Mouse (Mus musculus): ENCODE data around the gene Smtnl1.
"Not testable (repeated sequence)": the region's sequence is repeated elsewhere in the genome, so short reads cannot be mapped to it uniquely, and the experiment has no call there.

The Smtnl1 gene

GRCm38 (mm10) chr2:84837817-84838592 is 15.6 kb upstream of the Smtnl1 start:
- DNase-seq = no peak

- DNase-seq = no peak
Measured at GRCm38 (mm10) chr2:84837107-84837506, 14.7 kb upstream of the Smtnl1 start.

- peak; percentile 75 to 85 for DNase-seq
Measured at GRCm38 (mm10) chr2:84831666-84832391, 9.4 kb upstream of the Smtnl1 start.

- no peak for DNase-seq
Measured at GRCm38 (mm10) chr2:84827283-84827920, 5.0 kb upstream of the Smtnl1 start.

GRCm38 (mm10) chr2:84826488-84827282 is 4.2 kb upstream of the Smtnl1 start, which contains the start of gene Timm10:
Gene Timm10 (plus strand): TSS chr2:84826997.
- peak; percentile 87 for DNase-seq

- DNase-seq = no peak
Measured at GRCm38 (mm10) chr2:84823237-84823636, 785 bp upstream of the Smtnl1 start.

GRCm38 (mm10) chr2:84819861-84820260 is 2.6 kb downstream of the Smtnl1 start:
- no peak for DNase-seq

- DNase-seq = no peak
Measured at GRCm38 (mm10) chr2:84812676-84813075, 9.8 kb downstream of the Smtnl1 start.

- no peak for DNase-seq
Measured at GRCm38 (mm10) chr2:84811880-84812279, 10.6 kb downstream of the Smtnl1 start.

GRCm38 (mm10) chr2:84810886-84811577 is 11.4 kb downstream of the Smtnl1 start:
- DNase-seq = peak; percentile 79 to 85

GRCm38 (mm10) chr2:84810526-84810885 is 11.9 kb downstream of the Smtnl1 start:
- DNase-seq = no peak

GRCm38 (mm10) chr2:84809330-84809729 is 13.1 kb downstream of the Smtnl1 start:
- DNase-seq = no peak

GRCm38 (mm10) chr2:84806546-84806945 is 15.9 kb downstream of the Smtnl1 start:
- DNase-seq = no peak

- DNase-seq = no peak
Measured at GRCm38 (mm10) chr2:84803963-84804362, 18.5 kb downstream of the Smtnl1 start.

GRCm38 (mm10) chr2:84801223-84801622 is 21.2 kb downstream of the Smtnl1 start:
- not testable (repeated sequence) for DNase-seq

- DNase-seq = no peak
Measured at GRCm38 (mm10) chr2:84800304-84800703, 22.1 kb downstream of the Smtnl1 start.

GRCm38 (mm10) chr2:84799041-84799561 is 23.4 kb downstream of the Smtnl1 start:
- peak; percentile 62 to 76 for DNase-seq

- peak; percentile 71 to 77 for DNase-seq
Measured at GRCm38 (mm10) chr2:84798493-84798921, 23.9 kb downstream of the Smtnl1 start, which contains the start of gene Ube2l6. Gene Ube2l6 (plus strand): TSS chr2:84798828.

- peak; percentile 86 to 88 for DNase-seq
Measured at GRCm38 (mm10) chr2:84797833-84798492, 24.5 kb downstream of the Smtnl1 start.

- no peak for DNase-seq
Measured at GRCm38 (mm10) chr2:84793871-84794270, 28.6 kb downstream of the Smtnl1 start.

- no peak for DNase-seq
Measured at GRCm38 (mm10) chr2:84793154-84793553, 29.3 kb downstream of the Smtnl1 start.

Data from cerebellum, postnatal 25 days (tissue).